Mouse (Mus musculus) spleen, postnatal 14 days (tissue): ENCODE measurements around the gene C130074G19Rik.

Experiments
- DNase-seq, 2 experiments: peaks; one replicate each; pipeline ENCODE4 v3.0.0; 2021 to 2022; ENCODE audit warnings: low spot score in 2 of 2

C130074G19Rik gene

GRCm38 (mm10) chr1:184873910-184874309 lies 9.1 kb downstream of the C130074G19Rik start:
- no peak for DNase-seq

- no peak for DNase-seq
Measured at GRCm38 (mm10) chr1:184872069-184872819, 10.8 kb downstream of the C130074G19Rik start.

- no peak for DNase-seq
Measured at GRCm38 (mm10) chr1:184871506-184871905, 11.5 kb downstream of the C130074G19Rik start.

- no peak for DNase-seq
Measured at GRCm38 (mm10) chr1:184870646-184871385, 12.2 kb downstream of the C130074G19Rik start.

GRCm38 (mm10) chr1:184869939-184870565 lies 13.0 kb downstream of the C130074G19Rik start:
- no peak for DNase-seq

- no peak for DNase-seq
Measured at GRCm38 (mm10) chr1:184867640-184868120, 15.3 kb downstream of the C130074G19Rik start.

- DNase-seq = no peak
Measured at GRCm38 (mm10) chr1:184864381-184864801, 18.6 kb downstream of the C130074G19Rik start.

- DNase-seq = no peak
Measured at GRCm38 (mm10) chr1:184862636-184863035, 20.4 kb downstream of the C130074G19Rik start.

- DNase-seq = no peak
Measured at GRCm38 (mm10) chr1:184861551-184861950, 21.5 kb downstream of the C130074G19Rik start.

- DNase-seq = no peak
Measured at GRCm38 (mm10) chr1:184860276-184860675, 22.7 kb downstream of the C130074G19Rik start.

GRCm38 (mm10) chr1:184858253-184858652 lies 24.8 kb downstream of the C130074G19Rik start:
- DNase-seq = no peak

GRCm38 (mm10) chr1:184857216-184857615 lies 25.8 kb downstream of the C130074G19Rik start:
- no peak for DNase-seq

- DNase-seq = no peak
Measured at GRCm38 (mm10) chr1:184853922-184854321, 29.1 kb downstream of the C130074G19Rik start.

- DNase-seq = peak; percentile 16 to 56
Measured at GRCm38 (mm10) chr1:184853339-184853738, 29.7 kb downstream of the C130074G19Rik start.

- peak; percentile 17 to 54 for DNase-seq
Measured at GRCm38 (mm10) chr1:184851741-184852618, 31.0 kb downstream of the C130074G19Rik start.

GRCm38 (mm10) chr1:184851166-184851565 lies 31.9 kb downstream of the C130074G19Rik start:
- DNase-seq = no peak

- DNase-seq = no peak
Measured at GRCm38 (mm10) chr1:184846973-184847372, 36.0 kb downstream of the C130074G19Rik start.

- no peak for DNase-seq
Measured at GRCm38 (mm10) chr1:184846092-184846750, 36.8 kb downstream of the C130074G19Rik start, which contains the start of gene Marc2. TSS of gene Marc2 (minus strand) at chr1:184846451.

GRCm38 (mm10) chr1:184845111-184846071 lies 37.6 kb downstream of the C130074G19Rik start:
- peak; percentile 81 to 84 for DNase-seq
